Mouse (Mus musculus): ENCODE results near the gene Islr2.

- TF ChIP-seq ZC3H11A (IDR thresholded peaks at IDR 0.05; ENCODE audit: borderline replicate concordance, low read depth, low read length) (no peak), MAFK (IDR thresholded peaks at IDR 0.05; ENCODE audit: insufficient read depth, low read depth, low read length) (no peak)
Measured at GRCm38 (mm10) chr9:58148806-58149205, 55.3 kb downstream of the Islr2 start.
